Mouse (Mus musculus) urinary bladder, postnatal 4 days (tissue): ENCODE results near the gene Stab2.

Experiments
- DNase-seq, 2 experiments: peaks; one replicate each; pipeline ENCODE4 v3.0.0; 2021 to 2022; ENCODE audit warnings: low spot score in 2 of 2

Gene Stab2

GRCm38 (mm10) chr10:86990666-86991065 lies 17.2 kb downstream of the Stab2 start:
- DNase-seq = no peak

- no peak for DNase-seq
These were observed 18.0 kb downstream of the Stab2 start for GRCm38 (mm10) chr10:86989838-86990237.

- no peak for DNase-seq
These were observed 31.7 kb downstream of the Stab2 start for GRCm38 (mm10) chr10:86976001-86976726.

GRCm38 (mm10) chr10:86973276-86973675 lies 34.5 kb downstream of the Stab2 start:
- no peak for DNase-seq

- no peak for DNase-seq
These were observed 35.4 kb downstream of the Stab2 start for GRCm38 (mm10) chr10:86972503-86972826.

- peak in 1 of 2 experiments; percentile 20 for DNase-seq
These were observed 35.9 kb downstream of the Stab2 start for GRCm38 (mm10) chr10:86971680-86972502.

GRCm38 (mm10) chr10:86969346-86969745 lies 38.5 kb downstream of the Stab2 start:
- no peak for DNase-seq

GRCm38 (mm10) chr10:86961542-86962466 lies 46.0 kb downstream of the Stab2 start:
- no peak for DNase-seq

GRCm38 (mm10) chr10:86955299-86955698 lies 52.5 kb downstream of the Stab2 start:
- no peak for DNase-seq

- no peak for DNase-seq
These were observed 55.1 kb downstream of the Stab2 start for GRCm38 (mm10) chr10:86952696-86953095.

- no peak for DNase-seq
These were observed 57.0 kb downstream of the Stab2 start for GRCm38 (mm10) chr10:86950806-86951205.

- DNase-seq = no peak
These were observed 57.9 kb downstream of the Stab2 start for GRCm38 (mm10) chr10:86949886-86950285.

- DNase-seq = no peak
These were observed 60.3 kb downstream of the Stab2 start for GRCm38 (mm10) chr10:86947541-86947940.

- DNase-seq = no peak
These were observed 67.2 kb downstream of the Stab2 start for GRCm38 (mm10) chr10:86940591-86940990.

GRCm38 (mm10) chr10:86934376-86934775 lies 73.4 kb downstream of the Stab2 start:
- DNase-seq = no peak

GRCm38 (mm10) chr10:86933906-86934305 lies 73.9 kb downstream of the Stab2 start:
- DNase-seq = no peak

- peak in 1 of 2 experiments; percentile 41 for DNase-seq
These were observed 74.6 kb downstream of the Stab2 start for GRCm38 (mm10) chr10:86933180-86933695.

GRCm38 (mm10) chr10:86923602-86924001 lies 84.2 kb downstream of the Stab2 start:
- DNase-seq = no peak

- DNase-seq = no peak
These were observed 92.2 kb downstream of the Stab2 start for GRCm38 (mm10) chr10:86915595-86915994.

GRCm38 (mm10) chr10:86908562-86908961 lies 99.3 kb downstream of the Stab2 start:
- DNase-seq = no peak

GRCm38 (mm10) chr10:86907043-86907442 lies 100.8 kb downstream of the Stab2 start:
- no peak for DNase-seq

- DNase-seq = no peak
These were observed 112.3 kb downstream of the Stab2 start for GRCm38 (mm10) chr10:86895531-86895930.
